In genomic region chr10:117629169-117629971, GRCm38 (mm10) we compare ENCODE assay signal across 8 mouse cellular contexts. TPM values are rescaled to one million over a fixed set of nuclear protein-coding genes. Genes with fewer than 3 reads are reported as not detected.
A peak's percentile ranks its signal among the peaks of the same experiment; 100 is the strongest.
DNase-seq lines count a peak whose midpoint lies in the region; ATAC-seq and TF ChIP-seq lines count a peak whose summit lies in the region.

Gene Cpm (plus strand): TSS chr10:117629500.

- intact Hi-C loops in gastrocnemius, postnatal 14 days (cut with DNase I; ENCODE audit: low total_unique reads): no loop called here
- intact Hi-C loops in left cerebral cortex, postnatal 36 days (cut with DNase I): loop anchor here (5.0 kb wide), 1 partner anchor 57 kb away; no protein-coding TSS in a partner anchor

- no peak within 1 kb of the TSS for H3K27ac ChIP-seq in hindbrain, postnatal 0 days

- H3K36me3 ChIP-seq in hindbrain, postnatal 0 days (ENCODE audit: insufficient read depth, low read length): no peaks in the 10 kb centered on the region

- peaks cover 7% of the 10 kb centered on the region for H3K4me1 ChIP-seq in hindbrain, postnatal 0 days (ENCODE audit: insufficient read depth, low read length)

- DNase-seq in T-cell, adult 2 months (ENCODE audit: low spot score): peak; percentile 64
- peak; percentile 33 to 57 for DNase-seq in cerebellum, postnatal 25 days
- peak; percentile 72 for DNase-seq in gastrocnemius, postnatal 14 days
- peak; percentile 64 for DNase-seq in hindbrain, postnatal 0 days (ENCODE audit: low spot score)
- DNase-seq in left cerebral cortex, postnatal 36 days (ENCODE audit: low spot score in 2 of 2): peak; percentile 28 to 37
- peak; percentile 86 for DNase-seq in mesoderm, embryonic 11.5 days (ENCODE audit: low read depth, low spot score)
- DNase-seq in right cerebral cortex, postnatal 4 days: peak; percentile 34
- no peak for DNase-seq in frontal cortex, postnatal 14 days (ENCODE audit: low spot score in 2 of 2)

- H3K27me3 ChIP-seq in hindbrain, postnatal 0 days (ENCODE audit: insufficient read depth, low read length): peaks cover 35% of the 10 kb centered on the region

- no peak for TF ChIP-seq CTCF in hindbrain, postnatal 0 days (IDR thresholded peaks at IDR 0.05; ENCODE audit: low read depth)

- peak; percentile 91 for ATAC-seq in hindbrain, postnatal 0 days

- no peak within 1 kb of the TSS; the same call in 1 of the 2 replicates for H3K9ac ChIP-seq in hindbrain, postnatal 0 days (replicated peaks; ENCODE audit: low read length)

- WGBS in hindbrain, postnatal 0 days: under 1% methylated on average over 65 of the region's 73 CpGs

- peak within 1 kb of the TSS; percentile 84 for H3K4me2 ChIP-seq in hindbrain, postnatal 0 days (ENCODE audit: low read depth, low read length)

- H3K4me3 ChIP-seq in hindbrain, postnatal 0 days (ENCODE audit: low read length): peak within 1 kb of the TSS; percentile 51

- H3K9me3 ChIP-seq in hindbrain, postnatal 0 days (ENCODE audit: low read length): no peaks in the 10 kb centered on the region

RNA-seq across cellular contexts. Expression of gene Cpm, which starts in this region (rescaled TPM):
- total RNA-seq in gastrocnemius, postnatal 14 days (2021): 1 to 10 TPM; 6.2 to 7.4 TPM
- 0.75 and 2.4 TPM in 2 replicates for total RNA-seq in hindbrain, postnatal 0 days (2014; rRNA removed)
- polyA plus RNA-seq in hindbrain, postnatal 0 days (2015; fragmentation: Nextera tagmentation; extraction: Ambion mirVana): 2.3 and 3.1 TPM in 2 replicates
- 1 to 10 TPM; 7.5 to 8.1 TPM for total RNA-seq in left cerebral cortex, postnatal 36 days (2021)

Comparison
In these comparisons a context has a peak if more than half of its experiments do, and no peak if none do; other contexts are left out.
1. DNase-seq: peak in T-cell, adult 2 months (single experiment), cerebellum, postnatal 25 days (2 of 2), gastrocnemius, postnatal 14 days (single experiment), hindbrain, postnatal 0 days (single experiment), left cerebral cortex, postnatal 36 days (2 of 2), mesoderm, embryonic 11.5 days (single experiment) and right cerebral cortex, postnatal 4 days (single experiment); none in frontal cortex, postnatal 14 days (0 of 2).